10 mouse cellular contexts compared by ENCODE assay signal in the genomic region with DNA sequence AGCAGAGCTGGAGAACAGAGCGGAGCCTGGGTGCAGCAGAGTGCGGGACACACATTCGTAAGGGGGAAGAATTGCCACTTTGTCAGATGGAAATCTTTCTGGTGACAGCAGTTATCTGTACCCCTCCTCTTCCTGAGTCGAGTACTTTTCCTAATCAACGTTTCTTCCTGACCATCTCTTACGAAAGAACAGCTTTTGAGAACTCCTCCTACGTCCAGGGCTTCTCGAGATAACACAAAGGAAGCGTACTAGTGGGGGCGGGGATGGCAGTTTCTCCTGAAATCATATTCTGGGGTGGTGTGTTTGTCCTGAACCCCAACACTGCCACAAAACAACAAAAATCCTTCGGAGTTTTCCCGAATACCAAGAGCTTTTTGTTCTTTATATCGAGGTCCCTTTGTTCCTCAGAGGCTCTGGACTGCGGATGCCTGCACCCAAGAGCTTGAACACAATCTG. TPM values are rescaled to one million over a fixed set of nuclear protein-coding genes. Genes with fewer than 3 reads are reported as not detected.
DNase-seq lines count a peak whose midpoint lies in the region; ATAC-seq and TF ChIP-seq lines count a peak whose summit lies in the region.
"Had no signal": no experiment of that assay in that cellular context is flagged by ENCODE, and none has a peak within 500 bp of the region (broad histone marks: within the 10 kb centered on the region; RNA-seq: fewer than 3 reads in every experiment).

Hdc (minus strand) TSS at position 51 of the 456 bp plus-strand sequence.

- H3K4me2 ChIP-seq in kidney, embryonic 15.5 days, result no peak within 1 kb of the TSS

- no peaks in the 10 kb centered on the region for H3K27me3 ChIP-seq in kidney, embryonic 15.5 days
- peaks cover 17% of the 10 kb centered on the region for H3K27me3 ChIP-seq in G1E (ENCODE audit: insufficient read depth, low read length)

- no peaks in the 10 kb centered on the region for H3K9me3 ChIP-seq in kidney, embryonic 15.5 days (replicated peaks)
- H3K9me3 ChIP-seq in G1E (replicated peaks), result no peaks in the 10 kb centered on the region

- H3K9ac ChIP-seq in kidney, embryonic 15.5 days, result no peak within 1 kb of the TSS

- no peak for DNase-seq in kidney, postnatal 4 days
- DNase-seq in G1E (ENCODE audit: low spot score), result no peak
- DNase-seq in adrenal gland, postnatal 4 days (ENCODE audit: low spot score in 2 of 2), result no peak
- peak; percentile 44 for DNase-seq in lung, postnatal 25 days (ENCODE audit: low spot score)
- DNase-seq in urinary bladder, postnatal 25 days (ENCODE audit: low spot score), result no peak
- DNase-seq in spleen, adult 12 weeks (ENCODE audit: low spot score), result no peak
- DNase-seq: cerebellum, postnatal 10 days; right cerebral cortex, postnatal 25 days; thymus, postnatal 36 days had no signal

- no peaks in the 10 kb centered on the region for H3K36me3 ChIP-seq in kidney, embryonic 15.5 days
- no peaks in the 10 kb centered on the region for H3K36me3 ChIP-seq in G1E (replicated peaks)

- no peak within 1 kb of the TSS for H3K4me3 ChIP-seq in kidney, embryonic 15.5 days (replicated peaks)
- no peak within 1 kb of the TSS for H3K4me3 ChIP-seq in G1E (ENCODE audit: low read depth, low read length)

- H3K27ac ChIP-seq in kidney, embryonic 15.5 days, result no peak within 1 kb of the TSS

- ATAC-seq in kidney, embryonic 15.5 days (replicated peaks; ENCODE audit: low FRiP score), result no peak
- peak; percentile 34; the same call in 1 of the 2 replicates for ATAC-seq in G1E (ENCODE audit: extremely low read depth, insufficient number of reproducible peaks, low FRiP score, poor library complexity, severe bottlenecking)

- H3K4me1 ChIP-seq in kidney, embryonic 15.5 days, result no peaks in the 10 kb centered on the region; the same call in 1 of the 2 replicates
- H3K4me1 ChIP-seq in G1E (ENCODE audit: insufficient read depth, low read depth, low read length), result peaks cover 14% of the 10 kb centered on the region

- 75% methylated on average over 14 of the region's 14 CpGs for WGBS in kidney, embryonic 15.5 days

- TF ChIP-seq CTCF in G1E (IDR thresholded peaks at IDR 0.05; ENCODE audit: low read depth, low read length), result no peak

RNA-seq across cellular contexts. Expression of gene Hdc, which starts in this region (rescaled TPM):
- polyA plus RNA-seq in kidney, embryonic 15.5 days (2015; fragmentation: Nextera tagmentation; extraction: Ambion mirVana), result 85.0 and 102 TPM in 2 replicates
- total RNA-seq in G1E (2014; fragmentation: Nextera tagmentation) (17.9 and 21.5 TPM in 2 replicates), G1E (2017) (42.0 and 49.8 TPM in 2 replicates)
- 2.1 and 2.6 TPM in 2 replicates for polyA plus RNA-seq in G1E (2012)
- 10 to 100 TPM; 16.8 to 53.9 TPM for total RNA-seq in adrenal gland, postnatal 4 days (2021)

Comparison
In these comparisons a context has a peak if more than half of its experiments do, and no peak if none do; other contexts are left out.
1. RNA of gene Hdc (polyA plus RNA-seq): 85.0 to 102 TPM in kidney, embryonic 15.5 days; 2.1 to 2.6 TPM in G1E; every median in the first group is over 10 times any median in the second.